Mouse (Mus musculus) neural tube, embryonic 12.5 days (tissue): ENCODE measurements around the gene Stum. TPM values are rescaled to one million over a fixed set of nuclear protein-coding genes. Genes with fewer than 3 reads are reported as not detected.

Source experiments
- ATAC-seq: fragments of 200-750 bp; cut with Nextera tagmentation; 2 replicates; pipeline ENCODE4 v1.8.0; 2017; ENCODE audit warnings: low read depth, mild to moderate bottlenecking, moderate TSS enrichment, moderate library complexity; ENCODE audit not compliant: low FRiP score
- H3K27ac ChIP-seq: fragments of 300-500 bp; sonication (generic); 2 replicates; pipeline ENCODE4 v1.5.1; 2016
- H3K27me3 ChIP-seq: fragments of 300-500 bp; sonication (generic); replicated peaks from 2 replicates; pipeline ENCODE4 v1.6.1; 2016; ENCODE audit warnings: mild to moderate bottlenecking
- H3K36me3 ChIP-seq: fragments of 300-500 bp; sonication (generic); 2 replicates; pipeline ENCODE4 v1.6.1; 2016; ENCODE audit warnings: mild to moderate bottlenecking
- H3K4me1 ChIP-seq: fragments of 300-500 bp; sonication (generic); 2 replicates; pipeline ENCODE4 v1.6.1; 2016
- H3K4me2 ChIP-seq: fragments of 300-500 bp; sonication (generic); replicated peaks from 2 replicates; pipeline ENCODE4 v1.6.1; 2016; ENCODE audit warnings: mild to moderate bottlenecking
- H3K4me3 ChIP-seq: fragments of 300-500 bp; sonication (generic); 2 replicates; pipeline ENCODE4 v1.5.1; 2016
- H3K9ac ChIP-seq: fragments of 300-500 bp; sonication (generic); 2 replicates; pipeline ENCODE4 v1.6.1; 2016; ENCODE audit warnings: mild to moderate bottlenecking
- H3K9me3 ChIP-seq: fragments of 300-500 bp; sonication (generic); 2 replicates; pipeline ENCODE4 v1.6.1; 2016; ENCODE audit warnings: mild to moderate bottlenecking
- WGBS: fragments of 180-500 bp; shearing (Covaris S2); methylation state at CpG from one replicate; pipeline ENCODE4 v1.1.7; 2016; 5-methylcytosine and 5-hydroxymethylcytosine counted together
- polyA plus RNA-seq: library from polyadenylated mRNA; unstranded; fragments of >200 nt; fragmentation: Nextera tagmentation; extraction: Ambion mirVana; gene quantifications from 2 replicates; pipeline ENCODE4 v1.2.1, GENCODE M21; 2016

Stum gene
- polyA plus RNA-seq, 1 experiment from 2014 or later, result 2.6 TPM

DNA sequence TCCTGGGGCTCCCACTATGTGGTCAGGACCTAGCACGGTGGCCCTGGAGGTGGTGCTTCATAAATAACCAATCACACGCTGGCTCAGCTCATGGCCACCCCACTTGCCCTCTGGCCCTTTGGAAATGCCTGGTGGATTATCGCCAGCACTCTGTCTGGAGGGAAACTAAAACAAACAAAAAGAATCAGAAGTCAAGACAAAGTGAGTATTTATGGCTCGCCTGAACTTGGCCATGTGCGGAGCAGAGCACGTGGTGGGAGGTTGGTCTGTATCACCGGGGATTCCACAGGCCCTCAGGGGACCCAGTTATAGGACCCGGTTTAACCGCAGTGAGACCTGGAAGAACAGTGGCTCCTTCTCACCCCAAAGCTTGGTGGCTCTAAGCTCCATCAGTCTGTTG lies 74.5 kb downstream of the Stum start:
- Histone ChIP-seq H3K9ac (no peak overlapping the region), H3K4me2 (no peak overlapping the region), H3K9me3 (no peaks in the 10 kb centered on the region), H3K4me3 (no peak overlapping the region), H3K27ac (no peak overlapping the region), H3K36me3 (no peaks in the 10 kb centered on the region), H3K27me3 (no peaks in the 10 kb centered on the region), H3K4me1 (peaks cover 5% of the 10 kb centered on the region; the same call in 1 of the 2 replicates)
- WGBS, result 62% methylated on average over 9 of the region's 9 CpGs
- no peak for ATAC-seq

DNA sequence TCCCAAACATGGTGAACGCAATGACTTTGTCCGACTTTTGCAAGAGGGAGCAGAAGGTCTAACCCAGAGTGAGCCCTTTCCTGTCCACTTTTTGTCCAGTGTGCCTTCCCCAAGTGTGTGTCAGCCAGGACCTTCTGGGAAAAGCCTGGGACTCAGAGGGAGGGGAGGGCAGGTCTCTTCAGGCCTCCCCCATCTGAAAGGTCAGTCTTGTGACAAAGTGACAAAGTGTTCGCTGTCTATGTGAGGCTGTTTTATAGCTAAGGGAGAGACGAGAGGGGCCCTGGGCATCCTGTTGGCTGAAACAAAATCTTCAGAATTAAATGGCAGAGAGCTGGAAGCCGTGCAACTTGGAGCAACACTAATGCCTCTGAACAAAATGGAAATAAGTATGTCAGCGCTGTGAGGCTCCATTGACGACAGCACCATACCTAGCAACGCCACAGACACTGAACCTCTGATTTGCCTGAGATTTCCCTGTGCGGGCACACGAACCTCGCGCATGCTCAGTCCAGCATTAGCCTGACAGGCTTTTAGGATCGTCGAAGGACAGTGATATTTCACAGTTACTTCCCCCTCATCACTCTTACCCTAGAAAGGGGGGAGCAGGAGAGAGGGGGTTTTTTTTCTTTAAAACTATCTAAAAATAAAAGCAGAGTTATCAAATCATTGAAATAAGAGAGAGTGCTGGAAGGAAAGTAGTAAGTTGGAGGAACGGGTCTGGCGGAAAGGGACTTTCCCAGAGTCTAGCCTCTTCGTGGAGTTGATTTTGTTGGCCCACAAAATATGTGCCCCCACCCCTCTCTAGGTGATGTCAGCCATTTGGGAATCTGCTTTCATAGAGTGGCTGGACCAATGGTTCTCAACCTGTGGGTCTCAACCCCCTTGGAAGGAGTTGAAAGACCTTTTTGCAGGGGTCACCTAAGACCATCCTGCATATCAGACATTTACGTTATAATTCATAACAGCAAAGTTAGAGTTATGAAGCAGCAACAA lies 75.3 kb downstream of the Stum start:
- H3K9me3 ChIP-seq, result no peaks in the 10 kb centered on the region
- no peak overlapping the region for H3K9ac ChIP-seq
- WGBS, result 75% methylated on average over 18 of the region's 18 CpGs
- H3K36me3 ChIP-seq, result no peaks in the 10 kb centered on the region
- H3K4me1 ChIP-seq, result peaks cover 5% of the 10 kb centered on the region; the same call in 1 of the 2 replicates
- no peak overlapping the region for H3K4me2 ChIP-seq
- no peaks in the 10 kb centered on the region for H3K27me3 ChIP-seq
- no peak overlapping the region for H3K4me3 ChIP-seq
- ATAC-seq, result no peak
- H3K27ac ChIP-seq, result no peak overlapping the region

DNA sequence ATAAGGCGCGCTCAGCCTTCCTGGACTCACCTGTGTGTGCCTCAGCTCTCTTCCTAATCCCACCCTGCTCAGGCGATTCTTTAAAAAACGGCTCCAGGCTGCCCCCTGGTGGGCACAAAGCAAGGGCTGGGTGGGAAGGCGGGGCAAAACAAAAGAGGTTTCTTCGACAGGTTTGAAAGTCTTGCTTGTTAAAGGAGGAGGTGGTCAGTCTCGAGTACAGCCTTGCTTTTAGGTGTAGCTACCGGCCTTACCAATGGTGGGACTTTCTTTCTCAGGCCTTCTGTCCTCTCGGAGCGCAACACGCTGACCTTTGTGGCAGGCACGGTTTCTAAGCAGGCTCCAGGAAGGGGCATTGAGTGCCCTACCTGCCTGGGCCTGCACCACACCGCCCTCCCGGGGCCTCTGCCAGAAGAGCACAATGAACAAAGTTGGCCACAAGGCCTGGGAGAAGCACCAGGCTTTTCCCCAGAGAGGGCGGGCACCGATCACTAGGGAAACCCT lies 76.1 kb downstream of the Stum start:
- H3K27me3 ChIP-seq, result no peaks in the 10 kb centered on the region
- H3K27ac ChIP-seq, result no peak overlapping the region
- no peak overlapping the region for H3K9ac ChIP-seq
- no peak overlapping the region for H3K4me3 ChIP-seq
- peak; percentile 67 for ATAC-seq
- H3K36me3 ChIP-seq, result no peaks in the 10 kb centered on the region
- peak overlapping the region; percentile 45 for H3K4me2 ChIP-seq
- 12% methylated on average over 16 of the region's 16 CpGs for WGBS
- peaks cover 5% of the 10 kb centered on the region; the same call in 1 of the 2 replicates for H3K4me1 ChIP-seq
- no peaks in the 10 kb centered on the region for H3K9me3 ChIP-seq

DNA sequence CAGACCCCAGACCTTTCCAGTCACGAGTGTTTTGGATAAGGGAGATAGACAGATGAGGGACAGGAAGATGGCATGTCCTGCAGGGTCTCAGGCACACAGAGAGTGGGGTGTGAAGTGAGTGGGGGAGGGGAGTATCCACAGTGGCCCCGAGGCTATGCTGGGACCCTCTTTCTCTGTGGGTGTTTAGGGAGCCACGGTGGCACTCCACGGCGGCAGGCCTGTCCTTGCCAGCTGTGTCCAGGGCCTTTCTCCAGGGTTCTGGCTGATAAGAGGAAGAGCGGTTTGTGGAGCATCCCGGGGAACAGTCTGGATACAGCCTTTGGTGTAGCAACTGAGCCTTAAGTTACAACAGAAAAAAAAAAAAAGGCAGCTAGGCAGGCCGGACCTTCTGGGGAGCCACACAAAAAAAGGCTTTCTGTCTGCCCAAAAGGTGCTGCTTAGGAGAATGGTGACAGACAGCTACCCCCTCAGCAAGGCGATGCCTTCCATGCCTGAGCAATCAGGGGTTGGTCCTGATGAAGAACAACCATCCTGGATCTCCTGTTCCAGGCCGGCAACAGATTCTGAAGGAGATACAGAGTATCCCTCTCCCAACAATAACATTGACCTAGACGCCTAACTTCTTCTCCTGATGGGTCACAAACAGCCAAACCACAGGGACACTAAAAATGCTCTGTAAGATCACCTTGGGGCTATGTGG lies 76.8 kb downstream of the Stum start:
- H3K4me2 ChIP-seq, result no peak overlapping the region
- peaks cover 5% of the 10 kb centered on the region; the same call in 1 of the 2 replicates for H3K4me1 ChIP-seq
- no peak overlapping the region for H3K4me3 ChIP-seq
- no peak for ATAC-seq
- 85% methylated on average over 11 of the region's 11 CpGs for WGBS
- H3K27ac ChIP-seq, result no peak overlapping the region
- H3K9me3 ChIP-seq, result no peaks in the 10 kb centered on the region
- H3K36me3 ChIP-seq, result no peaks in the 10 kb centered on the region
- H3K9ac ChIP-seq, result no peak overlapping the region
- no peaks in the 10 kb centered on the region for H3K27me3 ChIP-seq

DNA sequence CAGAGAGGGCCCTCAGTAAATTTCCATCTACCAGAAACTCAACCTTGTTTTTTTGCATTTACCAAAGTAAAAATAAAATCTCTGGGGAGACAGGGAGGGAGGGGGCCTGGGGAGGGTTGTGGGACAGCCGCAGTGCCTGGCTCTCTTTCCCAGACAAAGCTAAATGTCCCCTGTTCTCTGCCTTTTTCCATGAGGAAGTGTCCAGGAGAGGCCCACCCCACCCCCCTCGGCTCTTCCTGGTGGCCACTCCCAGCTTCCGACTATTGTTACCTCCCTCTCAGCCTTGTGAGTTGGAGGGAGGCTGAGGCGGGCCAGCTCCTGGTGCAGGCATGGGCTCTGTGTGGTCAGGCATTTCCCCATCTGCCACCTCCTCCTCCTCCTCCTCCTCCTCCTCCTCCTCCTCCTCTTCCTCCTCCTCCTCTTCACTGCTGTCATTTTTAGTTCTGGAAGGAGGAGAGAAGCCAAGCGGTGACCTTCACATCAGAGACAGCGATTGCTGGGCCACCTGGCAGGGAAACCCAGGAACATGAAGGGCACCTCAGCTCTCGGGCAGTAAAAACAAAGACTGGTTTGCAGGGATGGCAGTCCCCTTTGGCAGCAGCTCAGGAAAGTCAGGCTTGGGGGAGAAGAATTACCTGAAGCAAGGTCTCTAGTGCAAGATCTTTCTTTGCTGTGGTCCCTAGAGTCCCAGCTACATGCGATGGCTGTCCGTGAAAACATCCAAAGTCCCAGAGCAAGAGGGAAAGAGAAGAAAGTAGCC lies 77.5 kb downstream of the Stum start:
- Histone ChIP-seq H3K4me3 (no peak overlapping the region), H3K27ac (no peak overlapping the region), H3K9ac (no peak overlapping the region), H3K9me3 (no peaks in the 10 kb centered on the region), H3K36me3 (no peaks in the 10 kb centered on the region), H3K27me3 (no peaks in the 10 kb centered on the region), H3K4me1 (peaks cover 5% of the 10 kb centered on the region; the same call in 1 of the 2 replicates), H3K4me2 (no peak overlapping the region)
- no peak for ATAC-seq
- 81% methylated on average over 9 of the region's 9 CpGs for WGBS

DNA sequence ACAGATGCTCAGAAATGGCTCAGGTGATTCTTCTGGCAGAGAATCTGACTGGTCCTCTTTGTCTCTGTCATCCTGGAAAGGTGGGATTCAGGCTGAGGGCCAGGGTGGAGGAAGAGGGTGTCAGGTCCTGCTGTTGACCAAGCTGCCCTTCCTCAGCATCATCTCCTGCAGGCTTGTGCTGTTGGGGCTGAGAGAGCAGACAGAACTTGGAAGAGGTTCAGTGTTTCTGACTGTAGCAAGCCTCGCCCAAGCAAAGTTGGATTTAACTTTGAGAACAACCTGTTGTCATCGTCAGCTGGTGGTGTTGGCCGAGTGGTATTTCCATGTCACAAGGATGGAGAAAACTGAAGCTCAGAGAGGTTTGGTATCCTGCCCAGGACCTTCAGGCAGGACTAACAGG lies 78.6 kb downstream of the Stum start:
- no peak overlapping the region for H3K27ac ChIP-seq
- peaks cover 5% of the 10 kb centered on the region; the same call in 1 of the 2 replicates for H3K4me1 ChIP-seq

DNA sequence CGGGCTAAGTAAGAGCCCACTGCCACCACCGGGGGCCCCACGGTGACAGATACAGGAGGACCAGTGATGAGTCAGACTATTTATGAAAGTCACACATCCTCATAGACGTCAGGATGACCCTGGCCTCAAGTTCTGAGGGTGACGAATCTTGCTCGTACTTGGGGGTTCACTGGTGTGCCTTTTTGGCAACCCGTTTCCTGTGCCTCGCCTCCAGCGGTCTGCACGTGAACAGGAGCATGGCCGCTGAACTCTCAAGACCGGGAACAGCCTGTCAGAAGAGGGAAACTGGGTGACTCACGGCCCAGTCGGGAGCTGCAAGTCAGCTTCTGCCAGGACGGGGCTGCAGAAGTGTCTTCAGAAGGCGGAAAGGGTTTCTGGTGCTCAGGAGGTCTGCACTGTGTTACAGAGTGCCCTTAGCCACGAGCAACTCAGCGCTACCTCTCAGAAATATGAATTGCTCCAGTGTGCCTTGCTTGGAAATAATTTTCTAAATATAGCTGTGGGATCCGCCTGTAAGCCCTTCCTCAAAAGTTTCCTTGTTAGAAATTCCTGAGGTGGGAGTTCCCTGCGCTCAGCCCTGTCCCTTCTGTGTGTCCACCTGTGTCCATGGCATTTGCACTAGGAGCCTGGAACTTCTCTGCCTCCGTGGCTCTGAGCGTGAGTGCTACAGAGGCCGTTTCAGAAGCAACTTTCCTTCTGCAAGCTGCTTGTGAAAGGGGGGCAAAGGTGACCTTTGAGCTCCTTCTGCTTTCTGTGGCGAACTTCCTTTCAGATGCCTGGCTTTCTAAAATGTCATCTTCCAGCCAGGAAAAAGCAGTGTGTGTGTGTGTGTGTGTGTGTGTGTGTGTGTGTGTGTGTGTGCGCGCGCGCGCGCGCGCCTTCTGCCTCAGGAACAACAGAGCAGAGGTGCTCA lies 79.4 kb downstream of the Stum start:
- Histone ChIP-seq H3K9ac (no peak overlapping the region), H3K4me1 (peaks cover 5% of the 10 kb centered on the region; the same call in 1 of the 2 replicates), H3K27me3 (no peaks in the 10 kb centered on the region), H3K9me3 (no peaks in the 10 kb centered on the region), H3K27ac (no peak overlapping the region), H3K4me2 (no peak overlapping the region), H3K4me3 (no peak overlapping the region), H3K36me3 (no peaks in the 10 kb centered on the region)
- ATAC-seq, result no peak
- 74% methylated on average over 32 of the region's 32 CpGs for WGBS

More for the DNA sequence above, 78.6 kb downstream of the Stum start:
- ATAC-seq, result no peak
- no peak overlapping the region for H3K4me3 ChIP-seq
- H3K27me3 ChIP-seq, result no peaks in the 10 kb centered on the region
- no peak overlapping the region for H3K4me2 ChIP-seq
- no peak overlapping the region for H3K9ac ChIP-seq
- no peaks in the 10 kb centered on the region for H3K9me3 ChIP-seq
- WGBS, result 93% methylated on average over 3 of the region's 3 CpGs
- no peaks in the 10 kb centered on the region for H3K36me3 ChIP-seq

DNA sequence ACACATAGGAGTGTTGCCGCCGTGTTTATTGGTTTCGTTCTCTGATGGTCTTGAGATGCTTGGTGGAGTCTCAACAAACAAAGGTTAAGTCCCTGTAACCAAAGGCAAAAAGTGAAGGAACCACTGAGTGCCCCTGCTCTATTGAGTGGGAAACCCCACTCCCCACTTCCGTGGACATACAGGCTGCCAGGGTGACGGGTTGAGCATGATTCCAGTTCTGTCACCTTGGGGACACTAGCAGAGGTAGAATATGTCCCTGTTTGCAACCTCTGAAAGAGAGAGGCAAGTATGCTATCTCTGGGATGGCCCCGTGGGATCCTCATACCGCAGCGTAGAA lies 80.0 kb downstream of the Stum start:
- 92% methylated on average over 8 of the region's 8 CpGs for WGBS
- ATAC-seq, result no peak
- no peak overlapping the region for H3K27ac ChIP-seq

DNA sequence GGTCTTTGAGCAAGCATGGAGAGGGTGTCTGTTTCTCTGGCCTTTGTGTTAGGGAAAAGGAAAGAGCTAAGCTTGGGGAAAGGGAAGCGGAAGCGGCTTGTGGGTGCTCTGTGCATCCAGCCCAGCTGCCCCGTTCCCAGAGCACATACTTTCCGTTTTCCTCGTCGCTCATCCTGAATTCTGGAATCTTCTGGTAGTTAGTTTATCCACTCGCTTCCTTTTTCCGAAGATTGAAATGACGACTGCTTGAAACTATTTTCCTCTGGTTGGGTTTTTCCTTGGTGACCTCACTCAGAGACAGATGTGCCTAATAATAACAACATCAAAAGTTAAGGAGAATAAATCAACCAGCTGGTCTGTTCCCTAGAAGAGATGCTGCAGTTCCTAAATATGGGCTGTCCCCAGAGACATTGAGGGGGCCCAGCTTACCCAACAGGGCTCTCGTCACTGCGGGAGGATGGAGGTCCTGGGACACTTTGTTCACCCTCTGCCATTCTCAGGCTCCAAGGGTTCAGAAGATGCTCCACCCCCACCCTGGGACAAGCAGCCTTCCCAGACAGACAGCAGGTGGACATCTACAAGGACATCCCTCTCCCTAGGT lies 80.7 kb downstream of the Stum start:
- no peaks in the 10 kb centered on the region for H3K9me3 ChIP-seq
- no peaks in the 10 kb centered on the region for H3K36me3 ChIP-seq
- no peak for ATAC-seq
- H3K4me1 ChIP-seq, result peaks cover 3% of the 10 kb centered on the region; the same call in 1 of the 2 replicates
- no peak overlapping the region for H3K27ac ChIP-seq
- H3K4me2 ChIP-seq, result no peak overlapping the region
- H3K9ac ChIP-seq, result no peak overlapping the region
- WGBS, result 88% methylated on average over 11 of the region's 11 CpGs
- no peak overlapping the region for H3K4me3 ChIP-seq
- no peaks in the 10 kb centered on the region for H3K27me3 ChIP-seq

More for the DNA sequence above, 80.0 kb downstream of the Stum start:
- no peak overlapping the region for H3K9ac ChIP-seq
- H3K4me3 ChIP-seq, result no peak overlapping the region
- no peaks in the 10 kb centered on the region for H3K36me3 ChIP-seq
- H3K27me3 ChIP-seq, result no peaks in the 10 kb centered on the region
- no peaks in the 10 kb centered on the region for H3K9me3 ChIP-seq
- peaks cover 5% of the 10 kb centered on the region; the same call in 1 of the 2 replicates for H3K4me1 ChIP-seq
- no peak overlapping the region for H3K4me2 ChIP-seq

DNA sequence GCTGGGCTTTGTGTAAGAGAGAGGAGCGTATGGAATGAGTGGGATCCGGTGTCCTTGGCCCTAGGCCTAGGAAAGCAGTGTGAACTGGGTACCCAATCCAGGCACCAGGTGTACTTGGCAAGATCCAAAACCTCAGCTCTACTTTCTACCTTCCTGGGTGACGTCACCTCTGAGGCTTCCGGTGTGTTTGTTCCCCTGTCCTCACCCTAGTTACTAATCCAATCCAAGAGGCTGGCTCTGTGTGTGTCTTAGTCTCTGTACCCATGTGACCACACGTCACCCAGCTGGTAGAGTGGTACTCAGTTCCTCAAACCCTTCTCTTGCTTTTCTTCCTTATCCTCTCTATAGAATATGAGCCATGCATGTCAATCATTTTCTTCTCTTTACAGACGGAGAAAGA lies 81.6 kb downstream of the Stum start:
- H3K36me3 ChIP-seq, result no peaks in the 10 kb centered on the region
- no peak overlapping the region for H3K4me2 ChIP-seq
- no peak for ATAC-seq
- no peak overlapping the region for H3K27ac ChIP-seq
- WGBS, result 90% methylated on average over 6 of the region's 6 CpGs
- no peak overlapping the region for H3K9ac ChIP-seq
- no peaks in the 10 kb centered on the region for H3K27me3 ChIP-seq
- H3K4me1 ChIP-seq, result no peaks in the 10 kb centered on the region
- H3K4me3 ChIP-seq, result no peak overlapping the region
- H3K9me3 ChIP-seq, result no peaks in the 10 kb centered on the region
